Mouse (Mus musculus): ENCODE measurements at regions not wholly inside any gene's neighbourhood (a gene's known extent, or its start where the extent isn't known, plus 50 kb on each side); places are given as distances from the start of the nearest gene placed in this dataset.

GRCm38 (mm10) chr5:126530806-126531527 is 710.6 kb upstream of the Tmem132c start:
- Histone ChIP-seq H3K27ac (replicated peaks) (no peak overlapping the region), H3K4me2 (replicated peaks) (no peak overlapping the region), H3K9me3 (replicated peaks) (no peaks in the 10 kb centered on the region), H3K9ac (no peak overlapping the region), H3K36me3 (no peaks in the 10 kb centered on the region), H3K27me3 (no peaks in the 10 kb centered on the region), H3K4me1 (no peaks in the 10 kb centered on the region), H3K4me3 (replicated peaks) (no peak overlapping the region)
- 65% methylated on average over 5 of the region's 5 CpGs for WGBS
- ATAC-seq (ENCODE audit: insufficient number of reproducible peaks, low FRiP score, low TSS enrichment, low read depth): no peak

GRCm38 (mm10) chr5:126531528-126531894 is 710.1 kb upstream of the Tmem132c start:
- H3K4me2 ChIP-seq (replicated peaks): no peak overlapping the region
- no peaks in the 10 kb centered on the region for H3K27me3 ChIP-seq
- no peak overlapping the region for H3K4me3 ChIP-seq (replicated peaks)
- H3K4me1 ChIP-seq: no peaks in the 10 kb centered on the region
- ATAC-seq (ENCODE audit: insufficient number of reproducible peaks, low FRiP score, low TSS enrichment, low read depth): no peak
- no peak overlapping the region for H3K27ac ChIP-seq (replicated peaks)
- no peaks in the 10 kb centered on the region for H3K9me3 ChIP-seq (replicated peaks)
- H3K36me3 ChIP-seq: no peaks in the 10 kb centered on the region
- H3K9ac ChIP-seq: no peak overlapping the region
- whole genome bisulfite sequencing: 89% methylated on average over 5 of the region's 5 CpGs

- H3K4me3 ChIP-seq (replicated peaks): no peak overlapping the region
- no peaks in the 10 kb centered on the region for H3K9me3 ChIP-seq (replicated peaks)
- H3K4me1 ChIP-seq: no peaks in the 10 kb centered on the region
- no peak overlapping the region for H3K9ac ChIP-seq
- no peak for ATAC-seq (ENCODE audit: insufficient number of reproducible peaks, low FRiP score, low TSS enrichment, low read depth)
- no peak overlapping the region for H3K27ac ChIP-seq (replicated peaks)
- H3K4me2 ChIP-seq (replicated peaks): no peak overlapping the region
- no peaks in the 10 kb centered on the region for H3K27me3 ChIP-seq
- no peaks in the 10 kb centered on the region for H3K36me3 ChIP-seq
- WGBS: 90% methylated on average over 1 of the region's 1 CpGs
These were observed 709.6 kb upstream of the Tmem132c start for GRCm38 (mm10) chr5:126531975-126532374.

GRCm38 (mm10) chr5:126538072-126538471 is 703.5 kb upstream of the Tmem132c start:
- Histone ChIP-seq H3K9me3 (replicated peaks) (no peaks in the 10 kb centered on the region), H3K4me1 (no peaks in the 10 kb centered on the region), H3K9ac (no peak overlapping the region), H3K4me3 (replicated peaks) (no peak overlapping the region), H3K36me3 (no peaks in the 10 kb centered on the region), H3K27me3 (no peaks in the 10 kb centered on the region), H3K27ac (replicated peaks) (no peak overlapping the region), H3K4me2 (replicated peaks) (no peak overlapping the region)
- 62% methylated on average over 2 of the region's 2 CpGs for WGBS
- ATAC-seq (ENCODE audit: insufficient number of reproducible peaks, low FRiP score, low TSS enrichment, low read depth): no peak

GRCm38 (mm10) chr5:126544261-126544976 is 697.2 kb upstream of the Tmem132c start:
- 69% methylated on average over 8 of the region's 8 CpGs for WGBS
- H3K4me2 ChIP-seq (replicated peaks): no peak overlapping the region
- ATAC-seq (ENCODE audit: insufficient number of reproducible peaks, low FRiP score, low TSS enrichment, low read depth): no peak
- no peaks in the 10 kb centered on the region for H3K36me3 ChIP-seq
- H3K9me3 ChIP-seq (replicated peaks): no peaks in the 10 kb centered on the region
- H3K27ac ChIP-seq (replicated peaks): no peak overlapping the region
- H3K4me1 ChIP-seq: no peaks in the 10 kb centered on the region
- H3K9ac ChIP-seq: no peak overlapping the region
- no peak overlapping the region for H3K4me3 ChIP-seq (replicated peaks)
- no peaks in the 10 kb centered on the region for H3K27me3 ChIP-seq

- no peak for ATAC-seq (ENCODE audit: insufficient number of reproducible peaks, low FRiP score, low TSS enrichment, low read depth)
- Histone ChIP-seq H3K4me2 (replicated peaks) (no peak overlapping the region), H3K27me3 (no peaks in the 10 kb centered on the region), H3K27ac (replicated peaks) (no peak overlapping the region), H3K9ac (no peak overlapping the region), H3K4me1 (no peaks in the 10 kb centered on the region), H3K9me3 (replicated peaks) (no peaks in the 10 kb centered on the region), H3K36me3 (no peaks in the 10 kb centered on the region), H3K4me3 (replicated peaks) (no peak overlapping the region)
- WGBS: 52% methylated on average over 4 of the region's 4 CpGs
These were observed 693.8 kb upstream of the Tmem132c start for GRCm38 (mm10) chr5:126547841-126548240.

- H3K9me3 ChIP-seq (replicated peaks): no peaks in the 10 kb centered on the region
- 72% methylated on average over 3 of the region's 3 CpGs for WGBS
- ATAC-seq (ENCODE audit: insufficient number of reproducible peaks, low FRiP score, low TSS enrichment, low read depth): no peak
- H3K9ac ChIP-seq: no peak overlapping the region
- H3K27ac ChIP-seq (replicated peaks): no peak overlapping the region
- no peaks in the 10 kb centered on the region for H3K4me1 ChIP-seq
- no peak overlapping the region for H3K4me2 ChIP-seq (replicated peaks)
- H3K36me3 ChIP-seq: no peaks in the 10 kb centered on the region
- H3K27me3 ChIP-seq: no peaks in the 10 kb centered on the region
- H3K4me3 ChIP-seq (replicated peaks): no peak overlapping the region
These were observed 689.9 kb upstream of the Tmem132c start for GRCm38 (mm10) chr5:126551676-126552075.

GRCm38 (mm10) chr5:126559011-126559410 is 682.6 kb upstream of the Tmem132c start:
- Histone ChIP-seq H3K27ac (replicated peaks) (no peak overlapping the region), H3K4me3 (replicated peaks) (no peak overlapping the region), H3K9ac (no peak overlapping the region), H3K9me3 (replicated peaks) (no peaks in the 10 kb centered on the region), H3K4me2 (replicated peaks) (no peak overlapping the region), H3K36me3 (no peaks in the 10 kb centered on the region), H3K4me1 (no peaks in the 10 kb centered on the region), H3K27me3 (no peaks in the 10 kb centered on the region)
- 59% methylated on average over 4 of the region's 4 CpGs for WGBS
- ATAC-seq (ENCODE audit: insufficient number of reproducible peaks, low FRiP score, low TSS enrichment, low read depth): no peak

- Histone ChIP-seq H3K27ac (replicated peaks) (no peak overlapping the region), H3K9ac (no peak overlapping the region), H3K4me2 (replicated peaks) (no peak overlapping the region), H3K27me3 (no peaks in the 10 kb centered on the region), H3K36me3 (no peaks in the 10 kb centered on the region), H3K4me1 (no peaks in the 10 kb centered on the region), H3K4me3 (replicated peaks) (no peak overlapping the region), H3K9me3 (replicated peaks) (no peaks in the 10 kb centered on the region)
- ATAC-seq (ENCODE audit: insufficient number of reproducible peaks, low FRiP score, low TSS enrichment, low read depth): no peak
- WGBS: 67% methylated on average over 2 of the region's 2 CpGs
These were observed 675.8 kb upstream of the Tmem132c start for GRCm38 (mm10) chr5:126565817-126566216.

- Histone ChIP-seq H3K9ac (no peak overlapping the region), H3K36me3 (no peaks in the 10 kb centered on the region), H3K9me3 (replicated peaks) (no peaks in the 10 kb centered on the region), H3K27ac (replicated peaks) (no peak overlapping the region), H3K4me3 (replicated peaks) (no peak overlapping the region), H3K4me1 (no peaks in the 10 kb centered on the region), H3K4me2 (replicated peaks) (no peak overlapping the region), H3K27me3 (no peaks in the 10 kb centered on the region)
- WGBS: 71% methylated on average over 6 of the region's 6 CpGs
- no peak for ATAC-seq (ENCODE audit: insufficient number of reproducible peaks, low FRiP score, low TSS enrichment, low read depth)
These were observed 675.4 kb upstream of the Tmem132c start for GRCm38 (mm10) chr5:126566226-126566625.

- H3K27me3 ChIP-seq: no peaks in the 10 kb centered on the region
- H3K4me3 ChIP-seq (replicated peaks): no peak overlapping the region
- no peak overlapping the region for H3K27ac ChIP-seq (replicated peaks)
- no peaks in the 10 kb centered on the region for H3K36me3 ChIP-seq
- no peaks in the 10 kb centered on the region for H3K4me1 ChIP-seq
- no peak overlapping the region for H3K9ac ChIP-seq
- ATAC-seq (ENCODE audit: insufficient number of reproducible peaks, low FRiP score, low TSS enrichment, low read depth): no peak
- H3K9me3 ChIP-seq (replicated peaks): no peaks in the 10 kb centered on the region
- H3K4me2 ChIP-seq (replicated peaks): no peak overlapping the region
- 67% methylated on average over 2 of the region's 2 CpGs for WGBS
These were observed 667.8 kb upstream of the Tmem132c start for GRCm38 (mm10) chr5:126573766-126574165.

Data from embryonic facial prominence, embryonic 15.5 days (tissue).